Mouse (Mus musculus) embryonic fibroblast, embryonic 13.5 days (primary cell): ENCODE data around the gene Mien1.

Experiments used
- CTCF ChIP-seq: IDR thresholded peaks from 2 replicates; pipeline ENCODE4 v1.5.1; 2011; ENCODE audit warnings: mild to moderate bottlenecking, control low read depth, low read length, moderate library complexity, borderline replicate concordance; ENCODE audit not compliant: insufficient read depth
- POLR2A ChIP-seq: IDR thresholded peaks from 2 replicates; pipeline ENCODE4 v1.6.1; 2011; ENCODE audit warnings: low read depth, mild to moderate bottlenecking, control low read depth, low read length, moderate library complexity

- TF ChIP-seq CTCF = no peak
- TF ChIP-seq POLR2A = no peak
Measured at GRCm38 (mm10) chr11:98459860-98460259, 21.1 kb upstream of the Mien1 start.
